Mouse (Mus musculus) midbrain, embryonic 12.5 days (tissue): ENCODE measurements at regions not wholly inside any gene's neighbourhood (a gene's known extent, or its start where the extent isn't known, plus 50 kb on each side); places are given as distances from the start of the nearest gene placed in this dataset.

ENCODE experiments used
- ATAC-seq: fragments of 200-750 bp; cut with Nextera tagmentation; 2 replicates; pipeline ENCODE4 v1.8.0; 2017; ENCODE audit warnings: low read depth, moderate TSS enrichment, moderate library complexity; ENCODE audit not compliant: low FRiP score
- H3K27ac ChIP-seq: fragments of 300-500 bp; sonication (generic); replicated peaks from 2 replicates; pipeline ENCODE4 v1.5.1; 2016; ENCODE audit warnings: mild to moderate bottlenecking
- H3K27me3 ChIP-seq: fragments of 300-500 bp; sonication (generic); 2 replicates; pipeline ENCODE4 v1.6.1; 2016; ENCODE audit warnings: mild to moderate bottlenecking
- H3K36me3 ChIP-seq: fragments of 300-500 bp; sonication (generic); 2 replicates; pipeline ENCODE4 v1.6.1; 2016
- H3K4me1 ChIP-seq: fragments of 300-500 bp; sonication (generic); 2 replicates; pipeline ENCODE4 v1.6.1; 2016
- H3K4me2 ChIP-seq: fragments of 300-500 bp; sonication (generic); replicated peaks from 2 replicates; pipeline ENCODE4 v1.6.1; 2016; ENCODE audit warnings: mild to moderate bottlenecking, moderate library complexity
- H3K4me3 ChIP-seq: fragments of 300-500 bp; sonication (generic); 2 replicates; pipeline ENCODE4 v1.5.1; 2016; ENCODE audit warnings: mild to moderate bottlenecking
- H3K9ac ChIP-seq: fragments of 300-500 bp; sonication (generic); replicated peaks from 2 replicates; pipeline ENCODE4 v1.6.1; 2016; ENCODE audit warnings: mild to moderate bottlenecking, moderate library complexity
- H3K9me3 ChIP-seq: fragments of 300-500 bp; sonication (generic); 2 replicates; pipeline ENCODE4 v1.6.1; 2016; ENCODE audit warnings: mild to moderate bottlenecking
- WGBS: fragments of 180-500 bp; shearing (Covaris S2); methylation state at CpG from one replicate; pipeline ENCODE4 v1.1.7; 2016; 5-methylcytosine and 5-hydroxymethylcytosine counted together

DNA sequence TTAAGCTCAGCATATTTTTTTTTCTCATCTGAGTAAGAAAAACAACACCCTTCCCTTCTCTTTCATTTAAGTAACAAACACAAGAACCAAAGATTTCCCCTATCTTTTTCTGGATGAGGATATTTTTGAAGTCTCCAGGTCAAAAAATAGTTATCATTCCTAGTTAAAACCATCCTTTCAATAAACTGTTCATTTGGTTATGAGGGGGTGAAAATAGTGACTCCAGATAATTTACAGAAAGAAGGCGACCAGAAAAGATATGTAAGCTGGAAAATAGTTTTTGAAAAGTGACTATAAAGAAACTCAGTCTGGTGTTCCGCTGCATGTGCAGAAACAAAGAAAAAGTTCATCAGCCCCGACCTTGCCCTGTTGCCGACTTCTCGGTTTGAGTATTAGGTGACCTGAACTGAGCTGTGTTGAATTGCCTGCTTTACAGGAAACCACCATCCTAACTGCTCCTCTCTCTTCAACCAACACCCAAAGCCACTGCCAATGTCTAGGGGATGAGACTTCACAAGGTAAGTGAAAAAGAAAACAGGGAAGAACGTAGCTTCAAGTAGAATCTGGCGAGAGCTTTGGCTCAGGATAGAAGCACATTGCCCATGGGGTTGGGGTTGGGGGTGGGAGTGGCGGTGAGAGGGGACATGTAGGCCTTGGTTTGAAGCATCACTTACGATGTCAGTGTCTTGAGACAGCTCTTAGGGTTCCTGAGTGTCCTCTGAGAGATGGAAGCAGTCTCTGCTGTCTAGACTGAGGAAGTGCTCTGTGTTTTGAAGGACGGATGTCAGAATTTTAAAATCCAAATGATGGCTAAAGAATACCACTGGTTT lies 104.6 kb downstream of the Ube2e3 start:
- 85% methylated on average over 10 of the region's 10 CpGs for WGBS
- Histone ChIP-seq H3K27me3 (no peaks in the 10 kb centered on the region), H3K36me3 (no peaks in the 10 kb centered on the region), H3K4me3 (no peak overlapping the region), H3K4me2 (no peak overlapping the region), H3K27ac (no peak overlapping the region), H3K9ac (no peak overlapping the region), H3K4me1 (no peaks in the 10 kb centered on the region), H3K9me3 (no peaks in the 10 kb centered on the region)
- ATAC-seq, result no peak

DNA sequence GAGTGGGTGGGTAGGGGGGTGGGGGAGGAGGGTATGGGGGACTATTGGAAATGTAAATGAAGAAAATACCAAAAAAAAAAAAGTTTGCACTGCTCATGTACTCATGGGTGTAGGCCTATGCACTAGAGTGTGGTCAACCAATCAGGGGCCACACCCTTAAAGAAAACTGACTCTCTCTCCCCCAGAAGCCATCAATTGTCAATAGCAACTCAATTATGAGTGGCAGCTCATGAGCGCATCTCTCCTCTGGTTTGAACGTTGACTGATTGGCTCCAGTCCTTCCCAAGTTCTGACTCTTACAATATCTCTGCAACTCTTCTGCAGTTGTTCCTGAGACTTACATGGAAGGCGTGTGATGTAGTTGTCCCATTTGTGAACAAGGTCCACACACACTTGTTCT lies 105.9 kb downstream of the Ube2e3 start:
- H3K27me3 ChIP-seq, result no peaks in the 10 kb centered on the region
- H3K36me3 ChIP-seq, result no peaks in the 10 kb centered on the region
- H3K9ac ChIP-seq, result no peak overlapping the region
- WGBS, result 95% methylated on average over 3 of the region's 3 CpGs
- no peaks in the 10 kb centered on the region for H3K4me1 ChIP-seq
- no peak overlapping the region for H3K27ac ChIP-seq
- no peak overlapping the region for H3K4me3 ChIP-seq
- no peak overlapping the region for H3K4me2 ChIP-seq
- ATAC-seq, result no peak
- H3K9me3 ChIP-seq, result no peaks in the 10 kb centered on the region

DNA sequence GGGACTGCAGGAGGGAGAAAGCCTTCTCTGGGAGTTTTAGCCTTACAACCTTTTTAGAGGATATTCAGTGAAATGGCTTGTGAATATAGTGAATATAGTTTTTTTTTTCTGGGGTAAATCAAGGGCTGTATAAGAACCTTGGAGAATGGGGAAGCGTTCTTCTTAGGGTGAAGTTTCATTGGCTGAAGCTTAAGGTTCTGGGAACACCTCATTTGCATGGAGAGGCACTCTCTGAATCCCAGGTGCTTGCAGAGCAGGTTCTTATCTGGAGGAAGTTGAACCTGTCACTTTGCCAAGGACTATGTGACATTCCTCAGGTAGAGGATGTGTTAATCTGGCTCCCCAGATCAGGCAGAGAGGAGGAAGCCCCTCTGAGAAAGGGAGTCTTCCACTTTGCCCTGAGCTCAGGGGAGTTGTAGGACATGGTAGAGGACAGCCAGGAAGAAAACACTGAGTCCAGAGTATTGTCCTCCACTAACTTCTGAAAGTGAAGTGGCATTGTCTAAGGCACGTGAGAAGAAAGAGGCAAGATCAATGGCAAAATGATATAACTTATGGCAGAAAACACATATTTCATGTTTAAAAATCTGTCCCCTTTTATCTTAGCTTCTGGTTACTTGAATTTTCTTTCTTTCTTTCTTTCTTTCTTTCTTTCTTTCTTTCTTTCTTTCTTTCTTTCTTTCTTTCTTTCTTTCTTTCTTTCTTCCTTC lies 106.9 kb downstream of the Ube2e3 start:
- ATAC-seq, result no peak
- Histone ChIP-seq H3K4me2 (no peak overlapping the region), H3K36me3 (no peaks in the 10 kb centered on the region), H3K9ac (no peak overlapping the region), H3K9me3 (no peaks in the 10 kb centered on the region), H3K4me1 (no peaks in the 10 kb centered on the region), H3K27me3 (no peaks in the 10 kb centered on the region), H3K4me3 (no peak overlapping the region), H3K27ac (no peak overlapping the region)
- 78% methylated on average over 2 of the region's 2 CpGs for WGBS

DNA sequence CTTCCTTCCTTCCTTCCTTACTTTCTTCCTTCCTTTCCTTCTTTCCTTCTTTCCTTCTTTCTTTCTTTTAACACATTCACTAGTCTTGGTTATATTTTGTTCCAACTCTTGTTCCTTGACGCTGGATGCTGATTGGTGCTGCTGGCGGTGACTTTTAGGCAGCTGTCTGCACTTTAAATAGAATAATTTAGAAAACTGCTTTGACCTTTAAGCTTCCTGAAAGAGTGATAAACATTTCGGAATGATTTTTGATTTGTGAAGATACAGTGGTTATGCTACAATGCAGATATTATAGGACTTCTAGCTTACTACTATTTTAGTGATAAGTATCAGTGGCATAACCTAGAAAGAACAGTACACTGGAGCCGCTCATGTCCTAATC lies 107.5 kb downstream of the Ube2e3 start:
- Histone ChIP-seq H3K27me3 (no peaks in the 10 kb centered on the region), H3K4me2 (no peak overlapping the region), H3K9me3 (no peaks in the 10 kb centered on the region), H3K4me1 (no peaks in the 10 kb centered on the region), H3K4me3 (no peak overlapping the region), H3K27ac (no peak overlapping the region), H3K9ac (no peak overlapping the region), H3K36me3 (no peaks in the 10 kb centered on the region)
- no peak for ATAC-seq
- WGBS, result 94% methylated on average over 4 of the region's 4 CpGs

DNA sequence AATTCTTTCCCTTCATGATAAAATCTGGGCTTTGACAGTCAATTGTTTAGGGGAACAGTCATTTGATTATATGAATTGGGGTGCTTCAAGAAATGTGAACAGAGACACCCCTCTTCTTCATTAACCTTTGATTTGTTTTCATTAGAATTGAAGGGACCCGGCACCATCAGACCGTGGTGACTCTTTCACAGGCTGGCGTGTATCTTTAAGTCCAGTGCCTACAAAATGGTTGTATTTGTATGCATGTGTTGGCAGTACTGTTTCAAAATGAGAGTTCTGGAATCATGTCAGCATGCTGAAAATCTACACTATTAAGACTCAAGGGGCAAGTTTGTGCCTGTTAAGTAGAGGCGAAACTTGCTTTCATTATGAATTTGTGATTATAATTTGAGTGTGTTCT lies 108.2 kb downstream of the Ube2e3 start:
- Histone ChIP-seq H3K9ac (no peak overlapping the region), H3K9me3 (no peaks in the 10 kb centered on the region), H3K27ac (no peak overlapping the region), H3K4me2 (no peak overlapping the region), H3K36me3 (no peaks in the 10 kb centered on the region), H3K4me1 (no peaks in the 10 kb centered on the region), H3K4me3 (no peak overlapping the region), H3K27me3 (no peaks in the 10 kb centered on the region)
- WGBS, result 91% methylated on average over 4 of the region's 4 CpGs
- ATAC-seq, result no peak

DNA sequence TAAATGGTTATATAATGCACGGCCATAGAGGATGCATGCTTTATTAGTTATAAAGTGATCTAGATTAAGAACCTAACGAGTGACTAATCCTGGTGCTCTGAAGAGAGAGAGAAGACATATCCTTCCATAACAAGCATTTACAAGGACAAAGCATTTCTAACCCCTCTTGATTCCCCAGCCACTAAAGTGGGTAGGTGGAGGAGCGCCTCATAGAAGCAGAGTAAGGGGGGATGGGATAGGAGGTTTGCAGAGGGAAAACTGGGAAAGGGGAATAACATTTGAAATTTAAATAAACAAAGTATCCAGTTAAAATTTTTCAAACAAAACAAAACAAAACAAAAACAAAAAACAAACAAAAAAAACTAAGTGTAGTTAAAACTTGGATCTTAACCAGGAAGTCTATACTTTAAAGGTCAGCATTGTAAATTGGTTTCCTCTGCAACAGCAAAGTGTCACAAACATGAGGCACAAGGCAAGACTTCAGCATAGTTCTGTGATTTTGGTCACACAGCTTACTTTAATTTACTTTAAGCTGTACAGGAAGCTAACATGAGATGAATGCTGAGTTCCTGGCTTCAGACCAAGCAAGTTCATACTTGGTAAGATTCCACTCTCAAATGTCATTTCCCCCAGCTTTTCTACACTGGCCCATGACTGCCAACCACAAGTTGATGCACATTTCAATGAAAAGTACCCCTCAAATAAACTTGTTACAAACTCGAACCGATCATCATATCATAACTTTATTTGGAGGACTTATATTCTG lies 109.9 kb downstream of the Ube2e3 start:
- H3K4me2 ChIP-seq, result no peak overlapping the region
- H3K9me3 ChIP-seq, result no peaks in the 10 kb centered on the region
- no peaks in the 10 kb centered on the region for H3K36me3 ChIP-seq
- H3K27ac ChIP-seq, result no peak overlapping the region
- H3K4me3 ChIP-seq, result no peak overlapping the region
- no peaks in the 10 kb centered on the region for H3K4me1 ChIP-seq
- WGBS, result 78% methylated on average over 5 of the region's 5 CpGs
- no peaks in the 10 kb centered on the region for H3K27me3 ChIP-seq
- H3K9ac ChIP-seq, result no peak overlapping the region
- ATAC-seq, result no peak

DNA sequence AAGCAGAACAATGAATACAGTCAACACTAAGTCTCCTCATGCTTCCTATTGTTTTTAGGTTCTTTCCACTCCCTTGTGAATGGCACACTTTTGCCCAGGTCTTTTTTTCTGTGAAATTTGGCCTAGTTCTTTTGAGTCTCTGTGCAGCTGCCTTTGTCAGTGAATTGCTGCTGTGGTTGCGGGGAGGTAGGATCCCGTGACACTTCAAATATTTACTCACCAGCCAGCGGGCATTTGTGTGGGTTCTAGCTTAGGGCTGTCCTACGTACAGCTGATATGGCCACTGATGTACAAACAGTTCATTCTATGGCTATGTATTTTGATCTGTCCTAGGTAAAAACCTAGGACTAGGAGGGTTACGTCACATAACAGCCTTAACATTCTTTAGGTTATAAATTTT lies 112.1 kb downstream of the Ube2e3 start:
- 78% methylated on average over 5 of the region's 5 CpGs for WGBS

DNA sequence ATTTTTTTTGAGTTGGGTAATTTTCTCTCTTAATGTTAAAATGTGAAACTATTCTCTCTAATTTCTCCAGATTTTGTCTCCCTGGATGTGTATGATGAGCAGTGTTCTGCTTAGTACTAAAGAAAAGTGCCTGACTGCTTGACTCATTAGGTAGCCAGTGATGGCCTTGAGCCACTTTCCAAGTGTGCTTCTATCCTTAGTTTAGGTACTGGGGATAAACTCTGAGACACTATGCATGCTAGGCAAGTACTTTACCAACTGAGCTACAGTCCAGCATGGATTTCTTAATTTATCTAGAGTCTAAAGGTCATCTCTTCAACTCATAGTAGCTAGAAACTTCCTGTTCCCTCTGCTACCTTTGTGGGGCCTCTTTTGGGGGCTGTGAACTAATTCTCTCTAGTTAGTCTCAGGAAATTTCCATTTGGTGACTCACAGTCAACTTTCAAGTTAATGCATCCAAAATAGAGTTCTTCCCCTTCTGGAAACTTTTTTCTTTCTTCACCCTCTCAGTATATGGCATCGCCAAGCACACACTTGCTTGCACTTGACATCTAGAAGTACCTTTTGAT lies 112.8 kb downstream of the Ube2e3 start:
- Histone ChIP-seq H3K27ac (no peak overlapping the region), H3K4me3 (no peak overlapping the region), H3K9ac (no peak overlapping the region), H3K4me1 (no peaks in the 10 kb centered on the region), H3K9me3 (no peaks in the 10 kb centered on the region), H3K36me3 (no peaks in the 10 kb centered on the region), H3K27me3 (no peaks in the 10 kb centered on the region), H3K4me2 (no peak overlapping the region)
- 97% methylated on average over 1 of the region's 1 CpGs for WGBS
- ATAC-seq, result no peak

More for the DNA sequence above, 112.1 kb downstream of the Ube2e3 start:
- no peak overlapping the region for H3K9ac ChIP-seq
- no peaks in the 10 kb centered on the region for H3K9me3 ChIP-seq
- no peak overlapping the region for H3K4me2 ChIP-seq
- H3K4me1 ChIP-seq, result no peaks in the 10 kb centered on the region
- no peaks in the 10 kb centered on the region for H3K27me3 ChIP-seq
- H3K27ac ChIP-seq, result no peak overlapping the region
- no peak for ATAC-seq
- H3K4me3 ChIP-seq, result no peak overlapping the region
- no peaks in the 10 kb centered on the region for H3K36me3 ChIP-seq

DNA sequence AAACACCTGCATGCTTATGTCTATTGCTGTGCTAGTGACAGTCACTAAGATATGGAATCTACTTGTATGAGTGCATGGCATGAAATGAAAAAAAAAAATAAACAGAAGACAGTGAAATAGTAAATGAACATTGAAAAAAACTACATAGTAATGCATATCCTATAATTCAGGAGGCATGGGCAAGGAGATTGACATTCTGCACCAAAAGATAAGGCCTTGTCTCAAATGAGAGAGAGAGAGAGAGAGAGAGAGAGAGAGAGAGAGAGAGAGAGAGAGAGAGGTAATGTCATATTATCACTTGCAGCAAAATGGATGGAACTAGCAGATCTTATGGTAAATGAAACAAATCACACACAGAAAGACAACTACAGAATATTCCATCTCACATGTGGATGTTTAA lies 115.4 kb downstream of the Ube2e3 start:
- no peaks in the 10 kb centered on the region for H3K36me3 ChIP-seq
- H3K9me3 ChIP-seq, result no peaks in the 10 kb centered on the region
- no peak overlapping the region for H3K4me3 ChIP-seq
- H3K27me3 ChIP-seq, result no peaks in the 10 kb centered on the region
- no peak for ATAC-seq
- no peak overlapping the region for H3K4me2 ChIP-seq
- H3K9ac ChIP-seq, result no peak overlapping the region
- no peaks in the 10 kb centered on the region for H3K4me1 ChIP-seq
- H3K27ac ChIP-seq, result no peak overlapping the region

DNA sequence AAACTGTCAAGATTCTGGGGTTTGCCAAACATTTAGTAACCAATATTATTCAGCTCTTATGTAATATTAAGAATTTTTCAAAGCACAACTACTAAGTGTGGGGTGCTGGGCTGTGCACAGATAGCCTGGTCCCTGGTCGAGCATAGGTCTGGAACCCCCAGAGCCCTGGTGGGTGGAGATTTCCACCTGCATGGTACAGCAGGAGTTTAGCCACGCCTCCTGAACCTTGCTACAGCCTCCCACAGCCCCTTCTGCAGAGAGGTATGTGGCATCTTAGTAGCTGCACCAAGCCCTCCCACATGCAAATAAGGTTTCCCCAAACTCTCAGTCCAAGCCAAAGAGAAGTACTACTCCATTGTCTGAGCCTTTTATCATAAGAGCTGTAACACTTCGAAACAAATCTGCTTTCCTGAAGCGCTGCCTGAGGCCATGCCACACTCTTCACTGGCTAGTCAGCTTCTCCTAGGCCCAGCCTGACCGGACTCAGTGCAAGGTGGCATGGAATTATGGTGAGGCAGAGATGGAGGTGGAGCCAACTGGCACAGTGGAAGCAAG lies 116.1 kb downstream of the Ube2e3 start:
- Histone ChIP-seq H3K27ac (no peak overlapping the region), H3K4me1 (no peaks in the 10 kb centered on the region), H3K4me2 (no peak overlapping the region), H3K36me3 (no peaks in the 10 kb centered on the region), H3K27me3 (no peaks in the 10 kb centered on the region), H3K9me3 (no peaks in the 10 kb centered on the region), H3K4me3 (no peak overlapping the region), H3K9ac (no peak overlapping the region)
- WGBS, result 65% methylated on average over 5 of the region's 5 CpGs
- no peak for ATAC-seq

DNA sequence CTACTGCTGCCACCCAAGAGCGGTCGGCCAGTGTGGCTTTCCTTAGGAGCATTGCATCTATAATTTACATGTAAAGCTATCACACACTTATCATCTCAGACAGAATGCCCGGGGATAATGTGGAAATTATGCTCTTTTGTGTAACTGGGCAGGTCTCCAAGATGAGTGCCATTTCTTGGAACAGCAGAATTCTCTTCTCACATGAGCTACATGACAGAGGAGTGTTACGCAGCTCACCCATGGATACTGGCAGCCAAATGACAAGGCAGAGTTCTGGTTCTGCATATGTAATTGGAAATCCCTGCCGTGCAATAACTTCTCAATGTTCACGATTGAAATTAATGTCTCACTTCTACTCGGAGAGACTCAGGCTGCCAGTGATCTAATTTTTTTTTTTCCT lies 119.1 kb downstream of the Ube2e3 start:
- ATAC-seq, result no peak
- Histone ChIP-seq H3K36me3 (no peaks in the 10 kb centered on the region), H3K27ac (no peak overlapping the region), H3K4me3 (no peak overlapping the region), H3K9me3 (no peaks in the 10 kb centered on the region), H3K4me1 (no peaks in the 10 kb centered on the region), H3K9ac (no peak overlapping the region), H3K4me2 (no peak overlapping the region), H3K27me3 (no peaks in the 10 kb centered on the region)
- 83% methylated on average over 7 of the region's 7 CpGs for WGBS

DNA sequence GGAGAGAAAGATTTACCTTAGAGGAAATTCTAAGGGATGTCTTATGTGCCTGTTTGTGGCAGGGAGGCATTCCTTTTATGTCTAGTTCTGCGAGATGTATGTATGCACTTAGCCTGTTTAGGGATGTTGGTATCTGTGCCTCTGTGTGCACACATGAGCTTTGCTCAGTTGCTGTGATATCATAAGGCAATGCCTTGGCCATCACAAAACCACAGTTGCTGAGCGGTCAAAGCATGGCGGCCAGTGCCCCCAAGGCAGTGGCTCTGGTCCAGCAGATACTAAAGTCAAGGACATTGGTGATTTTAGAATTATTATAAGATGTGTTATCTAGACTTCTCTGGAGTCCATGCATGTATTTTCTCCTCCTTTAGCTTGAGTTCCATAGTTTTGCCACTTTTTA lies 119.5 kb downstream of the Ube2e3 start:
- Histone ChIP-seq H3K27me3 (no peaks in the 10 kb centered on the region), H3K9ac (no peak overlapping the region), H3K4me2 (no peak overlapping the region), H3K4me1 (no peaks in the 10 kb centered on the region), H3K4me3 (no peak overlapping the region), H3K9me3 (no peaks in the 10 kb centered on the region), H3K36me3 (no peaks in the 10 kb centered on the region), H3K27ac (no peak overlapping the region)
- 95% methylated on average over 3 of the region's 3 CpGs for WGBS
- no peak for ATAC-seq
